Mouse (Mus musculus) embryo, embryonic 11.5 days (tissue): ENCODE results near the gene Olfr539.
"Not testable (repeated sequence)": the region's sequence is repeated elsewhere in the genome, so short reads cannot be mapped to it uniquely, and the experiment has no call there.

ENCODE experiments used
- DNase-seq: peaks from one replicate; pipeline ENCODE4 v3.0.0-alpha.2; 2012; ENCODE audit warnings: low read depth, low spot score

Gene Olfr539

DNA sequence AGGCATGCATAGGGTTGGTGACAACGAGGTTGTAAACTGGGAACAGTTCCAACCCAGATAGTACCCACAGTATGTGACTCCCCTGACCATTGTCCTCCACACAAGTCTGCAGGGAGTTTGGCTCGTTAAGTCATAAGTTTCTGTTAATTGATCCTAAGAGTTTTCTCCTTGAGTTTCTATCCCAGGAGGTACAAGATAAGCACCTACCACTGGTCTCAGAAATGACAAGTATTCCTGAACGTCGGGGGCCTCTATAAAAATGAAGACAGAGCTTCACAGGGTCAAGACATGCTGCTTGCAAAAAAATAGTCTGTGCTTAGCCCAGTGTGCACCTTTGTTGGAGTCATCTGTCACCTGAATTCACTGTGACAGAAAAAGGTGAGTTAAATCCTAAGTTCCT, at the start of gene Olfr539:
Olfr539 (plus strand) TSS at position 301 of the 400 bp plus-strand sequence.
- no peak for DNase-seq

DNA sequence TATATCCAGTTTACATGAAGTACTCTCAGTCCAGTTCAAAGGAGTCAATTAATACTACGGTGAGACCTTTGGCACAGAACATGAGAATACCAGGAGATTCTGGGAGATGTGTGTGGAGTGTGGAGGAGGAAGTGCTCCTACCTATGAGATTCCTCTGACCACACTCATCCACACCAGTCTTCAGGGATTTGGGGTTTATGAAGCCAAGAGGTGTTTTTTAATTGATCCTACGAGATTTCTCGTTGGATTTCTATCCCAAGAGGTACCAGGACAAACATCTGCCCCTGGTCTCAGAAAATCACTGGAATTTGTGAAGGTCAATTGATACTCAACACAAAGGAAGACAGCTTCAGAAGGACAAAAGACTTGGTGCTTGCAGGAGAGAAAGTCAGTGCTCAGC, 31.1 kb upstream of the Olfr539 start, which contains the start of gene Olfr61:
Olfr61 (plus strand) TSS at position 301 of the 400 bp plus-strand sequence.
- DNase-seq, result not testable (repeated sequence)

DNA sequence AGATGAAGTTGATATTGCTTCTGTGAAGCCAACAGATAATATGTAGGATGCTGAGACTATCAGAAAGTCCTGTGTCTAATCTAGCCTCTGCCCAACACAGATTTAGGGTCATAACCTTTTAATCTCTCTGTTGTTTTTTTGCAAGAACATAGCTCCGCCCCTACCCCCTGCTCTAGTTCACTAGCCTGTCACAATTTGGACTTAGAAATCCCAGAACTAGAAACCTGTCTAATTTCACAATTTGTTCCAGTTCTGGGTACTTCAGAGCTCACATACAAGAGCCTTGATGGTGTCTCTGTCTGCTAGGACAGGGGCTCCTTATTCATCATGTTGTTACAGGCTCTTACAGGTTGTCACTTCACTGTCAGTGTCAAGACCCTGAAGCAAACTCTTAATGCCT, 29.2 kb upstream of the Olfr539 start:
- DNase-seq, result no peak

DNA sequence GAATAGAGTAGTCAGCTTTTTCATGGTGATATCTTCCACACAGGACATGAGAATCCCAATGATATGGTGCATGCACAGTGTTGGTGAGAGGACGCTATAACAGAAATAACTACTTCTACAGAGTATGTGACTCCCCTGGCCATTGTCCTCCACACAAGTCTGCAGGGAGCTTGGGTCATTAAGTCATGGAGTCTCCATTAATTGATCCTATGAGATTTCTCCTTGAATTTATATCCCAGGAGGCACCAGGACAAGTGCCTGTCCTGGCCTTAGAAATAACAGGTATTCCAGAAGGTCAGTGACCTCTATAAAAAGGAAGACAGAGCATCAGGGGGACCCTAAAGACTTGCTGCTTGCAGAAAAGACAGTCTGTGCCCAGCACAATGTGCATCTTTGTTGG, 13.6 kb upstream of the Olfr539 start, which contains the start of gene Olfr53:
Olfr53 (plus strand) TSS at position 301 of the 400 bp plus-strand sequence.
- no peak for DNase-seq

DNA sequence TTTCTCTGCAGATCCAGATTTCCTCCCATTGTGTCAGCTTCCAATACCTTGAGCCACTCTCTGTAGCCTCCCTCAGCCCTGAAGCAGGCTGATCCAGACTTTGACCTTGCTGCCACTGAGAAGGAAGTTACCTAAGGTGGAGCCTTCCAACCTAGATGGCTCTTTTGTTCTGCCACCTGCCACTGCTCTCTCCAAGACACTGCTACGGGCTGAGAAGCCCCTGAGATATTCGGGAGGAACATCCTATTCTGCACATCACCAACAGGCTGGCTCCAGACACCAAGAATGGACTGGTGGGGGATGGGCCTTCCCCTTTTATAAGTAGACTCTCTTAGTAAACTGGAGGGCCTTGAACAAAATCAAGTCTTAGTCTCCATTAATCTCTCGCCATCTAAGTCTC, 11.0 kb downstream of the Olfr539 start:
- not testable (repeated sequence) for DNase-seq

DNA sequence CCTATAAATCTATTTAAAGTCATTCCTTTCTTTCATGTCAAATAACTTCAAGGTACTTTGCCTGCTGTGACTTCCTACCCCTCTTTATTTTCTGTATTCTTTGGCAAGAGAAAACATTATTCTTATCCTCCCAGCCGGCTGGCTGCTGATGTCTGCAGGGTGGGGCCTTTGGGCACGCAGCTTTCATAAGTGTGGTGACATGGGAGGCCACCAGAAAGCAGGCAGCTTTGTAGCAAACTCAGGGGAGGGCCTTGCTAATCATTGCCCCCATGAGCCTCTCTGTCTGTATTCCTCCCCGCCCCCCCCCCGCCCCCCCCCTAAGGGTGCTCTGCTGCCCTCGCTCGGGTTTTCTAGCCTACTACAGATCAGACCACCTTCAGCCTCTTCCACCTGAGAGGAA, 16.1 kb downstream of the Olfr539 start:
- no peak for DNase-seq

DNA sequence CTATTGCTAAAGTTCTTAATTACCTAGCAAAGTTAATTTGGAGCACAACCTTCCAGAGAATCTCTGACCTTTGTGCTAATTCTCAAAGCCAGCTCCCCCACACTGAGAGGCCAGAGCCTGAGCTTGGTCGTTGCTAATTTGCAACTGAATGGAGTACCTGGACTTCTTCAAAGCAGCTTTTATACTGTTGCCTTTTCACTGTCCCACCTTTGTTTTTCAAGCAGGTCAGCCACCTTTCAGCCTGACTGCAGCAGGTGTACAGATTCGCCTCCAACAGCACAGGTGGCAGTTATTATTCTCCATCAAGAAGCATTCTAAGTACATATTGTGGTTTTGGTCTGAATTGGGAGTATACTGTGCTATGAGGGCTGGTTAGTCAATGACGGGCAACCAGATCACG, 19.9 kb downstream of the Olfr539 start:
- DNase-seq, result not testable (repeated sequence)

DNA sequence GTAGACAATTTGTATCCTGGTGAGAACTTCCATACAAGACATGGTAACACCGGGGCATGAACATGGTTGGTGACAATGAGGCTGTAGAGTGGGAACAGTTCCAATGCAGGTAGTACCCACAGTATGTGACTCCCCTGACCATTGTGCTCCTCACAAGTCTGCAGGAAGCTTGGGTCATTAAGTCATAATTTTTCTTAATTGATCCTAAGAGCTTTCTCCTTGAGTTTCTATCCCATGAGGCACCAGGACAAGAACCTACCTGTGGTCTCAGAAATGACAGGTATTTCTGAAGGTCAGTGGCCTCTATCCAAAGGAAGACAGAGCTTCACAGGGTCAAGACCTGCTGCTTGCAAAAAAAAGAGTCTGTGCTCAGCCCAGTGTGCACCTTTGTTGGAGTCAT, 21.9 kb downstream of the Olfr539 start, which contains the start of gene Olfr45:
Olfr45 (plus strand) TSS at position 301 of the 400 bp plus-strand sequence.
- DNase-seq, result no peak

DNA sequence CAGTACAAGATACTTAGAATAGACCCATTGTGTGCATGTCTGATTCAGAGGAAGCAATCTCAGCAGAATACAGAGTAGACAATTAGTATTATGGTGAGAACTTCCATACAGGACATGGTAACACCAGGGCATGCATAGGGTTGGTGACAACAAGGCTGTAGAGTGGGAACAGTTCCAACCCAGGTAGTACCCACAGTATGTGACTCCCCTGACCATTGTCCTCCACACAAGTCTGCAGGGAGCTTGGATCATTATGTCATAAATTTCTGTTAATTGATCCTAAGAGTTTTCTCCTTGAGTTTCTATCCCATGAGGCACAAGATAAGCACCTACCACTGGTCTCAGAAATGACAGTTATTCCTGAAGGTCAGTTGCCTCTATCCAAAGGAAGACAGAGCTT, 37.2 kb downstream of the Olfr539 start, which contains the start of gene Olfr541:
Olfr541 (plus strand) TSS at position 301 of the 400 bp plus-strand sequence.
- no peak for DNase-seq

DNA sequence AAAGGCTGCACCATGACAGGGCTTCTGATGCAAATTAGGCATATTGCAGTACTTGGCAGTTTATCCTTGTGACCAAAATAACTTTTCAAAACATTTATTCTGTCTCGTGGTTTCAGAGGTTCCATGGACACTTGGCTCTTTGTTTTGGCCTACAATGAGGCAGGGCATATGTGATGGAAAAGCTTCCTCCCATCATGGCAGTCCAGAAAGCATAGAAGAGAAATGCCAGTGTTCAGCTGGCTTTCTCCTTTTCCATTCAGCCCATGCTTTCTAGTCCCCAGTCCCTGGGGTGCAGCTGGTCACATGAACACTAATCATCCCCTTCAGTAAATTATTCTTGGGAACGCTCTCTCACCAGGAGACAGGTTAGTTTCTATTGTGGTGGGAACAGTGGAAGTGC, 46.6 kb downstream of the Olfr539 start:
- DNase-seq, result no peak

DNA sequence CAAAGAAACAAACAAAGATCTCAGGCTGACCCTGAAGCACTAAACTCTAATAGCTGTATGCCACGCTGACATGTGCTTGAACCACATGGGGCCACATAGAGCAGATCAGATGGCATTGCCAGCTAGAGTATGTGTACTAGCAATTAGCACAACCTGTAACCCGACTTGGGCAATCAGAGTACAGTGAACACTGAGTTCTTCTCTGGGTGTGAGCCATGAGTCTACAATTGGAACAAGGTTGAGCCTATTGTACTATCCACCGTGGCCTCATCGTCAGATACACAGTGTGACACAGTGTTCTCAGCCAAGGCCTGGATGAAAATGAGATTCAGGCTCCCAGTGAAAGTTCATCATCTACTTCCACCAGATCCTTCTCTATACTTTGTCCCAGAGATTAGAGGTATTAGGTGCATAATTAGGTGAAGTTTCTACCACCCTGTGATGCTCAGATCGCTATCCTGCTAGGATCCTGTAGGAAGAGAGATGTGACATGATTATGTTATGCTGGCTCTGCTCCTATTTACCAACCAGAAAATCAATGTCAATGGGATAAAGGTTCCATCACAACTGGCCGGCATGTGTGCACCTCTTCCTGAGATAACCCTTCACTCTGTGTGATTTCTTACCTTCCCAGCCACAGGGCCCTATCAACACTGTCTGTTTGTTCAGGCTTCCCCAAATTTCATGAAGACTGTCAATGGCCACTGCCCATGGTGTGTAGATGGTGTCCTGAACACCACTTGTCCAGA, 48.0 kb downstream of the Olfr539 start:
- DNase-seq, result no peak

DNA sequence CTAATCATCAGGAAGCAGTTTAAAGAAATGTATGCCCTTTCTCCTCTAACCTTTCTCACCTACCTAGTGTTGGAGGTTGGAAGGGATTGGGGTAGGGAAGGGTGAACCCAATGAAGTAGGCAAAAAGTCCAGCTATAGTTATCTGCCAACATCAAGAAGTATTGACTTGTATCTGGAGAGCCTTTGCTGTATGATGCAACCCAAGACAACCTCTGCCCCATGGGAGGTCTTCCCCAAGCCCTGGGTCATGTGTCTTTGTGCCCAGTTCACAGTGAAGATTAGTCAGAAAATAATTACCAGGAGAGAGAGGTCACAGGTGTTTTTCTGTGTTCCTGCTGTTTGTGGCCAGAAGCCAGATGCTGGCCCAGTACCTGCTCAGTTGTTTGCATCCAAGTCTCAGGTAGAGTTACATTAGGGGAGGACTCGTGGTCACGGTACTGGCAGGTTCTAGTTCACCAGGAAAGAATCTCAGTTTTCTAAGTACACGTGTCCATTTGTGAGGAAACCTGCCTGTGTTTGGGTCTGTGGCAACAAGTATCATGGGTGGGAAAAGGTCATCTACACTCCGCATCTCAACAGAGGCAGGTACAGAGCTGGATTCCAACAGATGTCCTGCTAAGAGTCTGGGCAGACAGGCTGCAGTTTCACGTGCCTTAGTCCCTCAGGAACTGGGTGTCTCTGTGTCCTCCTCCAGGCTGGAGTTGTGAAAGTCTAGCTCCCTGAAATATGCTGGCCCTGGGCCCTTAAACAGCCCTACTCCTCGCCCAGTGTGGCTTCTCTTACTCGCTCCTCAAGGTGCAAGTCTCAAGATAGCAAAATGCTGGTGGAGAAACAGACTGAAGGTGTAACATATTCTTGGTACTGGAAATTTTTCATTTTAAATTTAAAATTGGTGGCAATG, 57.7 kb downstream of the Olfr539 start:
- DNase-seq, result no peak

DNA sequence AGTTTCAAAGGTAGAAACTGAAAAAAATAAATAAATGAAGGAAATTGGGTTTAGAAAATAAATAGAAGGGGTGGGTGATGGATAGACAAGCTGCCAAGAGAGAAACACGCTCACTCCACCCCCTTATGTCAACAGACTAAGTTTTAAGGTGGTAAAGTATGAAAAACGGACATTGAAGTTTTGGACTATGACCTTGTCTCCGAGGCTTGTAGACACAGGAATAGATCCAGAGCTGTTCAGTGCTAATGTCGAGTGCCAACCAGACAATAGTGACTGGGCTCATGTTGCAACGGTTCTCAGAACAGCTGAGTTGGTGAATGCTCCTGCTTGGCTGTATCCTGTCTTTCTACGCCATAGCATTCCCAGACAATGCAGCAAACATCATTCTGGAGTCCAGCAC, 61.4 kb downstream of the Olfr539 start:
- DNase-seq, result no peak

DNA sequence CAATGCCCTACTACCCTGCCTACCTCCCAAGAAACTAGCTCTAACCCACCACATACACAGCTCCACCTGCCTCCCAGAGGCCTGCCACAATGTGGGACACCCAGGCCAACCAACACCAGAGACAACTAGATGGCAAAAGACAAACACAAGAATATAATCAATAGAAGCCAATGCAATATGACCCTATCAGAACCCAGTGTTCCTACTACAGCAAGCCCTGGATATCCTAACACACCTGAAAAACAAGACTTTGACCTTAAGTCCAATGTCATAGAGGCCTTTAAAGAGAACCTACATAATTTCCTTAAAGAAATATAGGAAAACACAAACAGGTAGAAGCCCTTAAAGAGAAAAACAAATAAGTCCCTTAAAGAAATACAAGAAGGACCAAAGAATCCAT, 65.8 kb downstream of the Olfr539 start:
- no peak for DNase-seq
